Mouse (Mus musculus) cortical plate, adult 2 months (tissue): ENCODE data around the gene Nrip1.

Experiments used
- CTCF ChIP-seq: fragments of 200-500 bp; IDR thresholded peaks from 2 replicates; pipeline ENCODE4 v1.5.1; 2011; ENCODE audit warnings: mild to moderate bottlenecking, control low read depth, low read length; ENCODE audit not compliant: insufficient read depth; ENCODE audit errors: extremely low read depth
- POLR2A ChIP-seq: fragments of 200-500 bp; IDR thresholded peaks from 2 replicates; pipeline ENCODE4 v1.6.1; 2011; ENCODE audit warnings: mild to moderate bottlenecking, low read length, control low read depth; ENCODE audit not compliant: insufficient read depth; ENCODE audit errors: extremely low read depth

DNA sequence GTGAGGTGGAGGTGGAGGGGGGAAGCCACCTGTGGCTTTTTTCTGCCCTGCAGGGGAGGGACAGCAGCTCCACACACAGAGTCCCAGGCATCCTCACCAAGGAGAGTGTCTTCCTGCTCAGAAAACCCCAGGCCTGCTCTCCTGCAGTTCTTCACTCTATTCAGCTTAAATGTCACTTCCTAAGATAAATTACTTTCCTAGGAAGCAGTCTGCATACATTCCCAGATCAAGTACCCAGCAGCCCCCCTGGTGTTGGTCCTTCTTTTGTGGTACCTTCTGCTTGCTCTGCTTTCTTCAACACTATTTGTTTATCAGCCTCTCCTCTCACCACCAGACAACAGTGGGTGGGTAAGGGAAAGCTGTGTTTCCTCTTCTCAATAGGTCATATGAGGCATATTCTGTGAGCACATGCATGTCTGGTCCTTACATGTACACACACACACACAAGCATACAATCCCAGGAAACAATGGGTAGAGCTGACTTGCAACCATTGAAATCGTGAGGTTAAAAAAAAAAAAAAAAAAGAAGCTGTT is 60.7 kb downstream of the Nrip1 start:
- TF ChIP-seq CTCF (no peak), POLR2A (no peak)
